Mouse (Mus musculus) urinary bladder, adult 2 months (tissue): ENCODE data around the gene Gpr180. TPM values are rescaled to one million over a fixed set of nuclear protein-coding genes. Genes with fewer than 3 reads are reported as not detected.
A peak's percentile ranks its signal among the peaks of the same experiment; 100 is the strongest.
"Not testable (repeated sequence)": the region's sequence is repeated elsewhere in the genome, so short reads cannot be mapped to it uniquely, and the experiment has no call there.

Experiments used
- DNase-seq: peaks from one replicate; pipeline ENCODE4 v3.0.0; 2022; ENCODE audit warnings: low spot score
- polyA plus RNA-seq: library from polyadenylated mRNA; depleted of rRNA; stranded (reverse); fragments of >200 nt; gene quantifications from 2 replicates; pipeline ENCODE4 v1.2.3, GENCODE M21; 2012

Gpr180 gene
- polyA plus RNA-seq, 1 experiment: 38.9 TPM

GRCm38 (mm10) chr14:118151651-118152293 lies 14.8 kb downstream of the Gpr180 start:
- DNase-seq: no peak

- DNase-seq: no peak
These were observed 15.3 kb downstream of the Gpr180 start for GRCm38 (mm10) chr14:118152294-118152651.

GRCm38 (mm10) chr14:118156056-118156455 lies 19.1 kb downstream of the Gpr180 start:
- not testable (repeated sequence) for DNase-seq

GRCm38 (mm10) chr14:118156740-118157139 lies 19.8 kb downstream of the Gpr180 start:
- DNase-seq: no peak

GRCm38 (mm10) chr14:118157146-118157545 lies 20.2 kb downstream of the Gpr180 start:
- DNase-seq: no peak

GRCm38 (mm10) chr14:118161751-118162150 lies 24.8 kb downstream of the Gpr180 start:
- no peak for DNase-seq

GRCm38 (mm10) chr14:118162640-118163039 lies 25.7 kb downstream of the Gpr180 start:
- DNase-seq: no peak

GRCm38 (mm10) chr14:118168776-118169175 lies 31.8 kb downstream of the Gpr180 start:
- DNase-seq: no peak

GRCm38 (mm10) chr14:118173590-118174203 lies 36.7 kb downstream of the Gpr180 start:
- no peak for DNase-seq

- no peak for DNase-seq
These were observed 38.2 kb downstream of the Gpr180 start for GRCm38 (mm10) chr14:118175071-118175693.

GRCm38 (mm10) chr14:118175694-118176085 lies 38.7 kb downstream of the Gpr180 start:
- DNase-seq: no peak

- no peak for DNase-seq
These were observed 42.3 kb downstream of the Gpr180 start for GRCm38 (mm10) chr14:118179251-118179650.

GRCm38 (mm10) chr14:118179701-118180100 lies 42.7 kb downstream of the Gpr180 start:
- DNase-seq: no peak

- DNase-seq: peak; percentile 35
These were observed 43.2 kb downstream of the Gpr180 start for GRCm38 (mm10) chr14:118180117-118180557.

- no peak for DNase-seq
These were observed 43.8 kb downstream of the Gpr180 start for GRCm38 (mm10) chr14:118180711-118181177.

GRCm38 (mm10) chr14:118191442-118191841 lies 54.5 kb downstream of the Gpr180 start:
- DNase-seq: no peak

GRCm38 (mm10) chr14:118193001-118193628 lies 56.2 kb downstream of the Gpr180 start:
- DNase-seq: no peak

GRCm38 (mm10) chr14:118193663-118194062 lies 56.7 kb downstream of the Gpr180 start:
- no peak for DNase-seq

GRCm38 (mm10) chr14:118194219-118194914 lies 57.4 kb downstream of the Gpr180 start:
- DNase-seq: no peak

GRCm38 (mm10) chr14:118197063-118197462 lies 60.1 kb downstream of the Gpr180 start:
- DNase-seq: no peak

- DNase-seq: no peak
These were observed 63.8 kb downstream of the Gpr180 start for GRCm38 (mm10) chr14:118200731-118201130.

- DNase-seq: no peak
These were observed 65.0 kb downstream of the Gpr180 start for GRCm38 (mm10) chr14:118202006-118202405.
